Mouse (Mus musculus) stomach, embryonic 16.5 days (tissue): ENCODE data around the gene Zfp109. TPM values are rescaled to one million over a fixed set of nuclear protein-coding genes. Genes with fewer than 3 reads are reported as not detected.
A peak's percentile ranks its signal among the peaks of the same experiment; 100 is the strongest.

Experiments
- ATAC-seq: fragments of 200-750 bp; cut with Nextera tagmentation; 2 replicates; pipeline ENCODE4 v1.8.0; 2017; ENCODE audit warnings: moderate number of reproducible peaks, moderate TSS enrichment; ENCODE audit not compliant: insufficient read depth, low FRiP score
- H3K27ac ChIP-seq: fragments of 300-500 bp; sonication (generic); 2 replicates; pipeline ENCODE4 v1.5.1; 2014; ENCODE audit warnings: low read length
- H3K27me3 ChIP-seq: fragments of 300-500 bp; sonication (generic); 2 replicates; pipeline ENCODE4 v1.6.1; 2014; ENCODE audit warnings: low read length, control low read depth, mixed read lengths; ENCODE audit not compliant: control insufficient read depth, insufficient read depth
- H3K36me3 ChIP-seq: fragments of 300-500 bp; sonication (generic); 2 replicates; pipeline ENCODE4 v1.6.1; 2014; ENCODE audit warnings: low read length; ENCODE audit not compliant: control insufficient read depth, insufficient read depth
- H3K4me1 ChIP-seq: fragments of 300-500 bp; sonication (generic); 2 replicates; pipeline ENCODE4 v1.6.1; 2014; ENCODE audit warnings: low read length, control low read depth, mixed read lengths; ENCODE audit not compliant: control insufficient read depth, insufficient read depth
- H3K4me2 ChIP-seq: fragments of 300-500 bp; sonication (generic); 2 replicates; pipeline ENCODE4 v1.6.1; 2014; ENCODE audit warnings: low read depth, low read length, mixed read lengths
- H3K4me3 ChIP-seq: fragments of 300-500 bp; sonication (generic); replicated peaks from 2 replicates; pipeline ENCODE4 v1.5.1; 2014; ENCODE audit warnings: mild to moderate bottlenecking, low read length
- H3K9ac ChIP-seq: fragments of 300-500 bp; sonication (generic); 2 replicates; pipeline ENCODE4 v1.6.1; 2014; ENCODE audit warnings: low read length
- H3K9me3 ChIP-seq: fragments of 300-500 bp; sonication (generic); replicated peaks from 2 replicates; pipeline ENCODE4 v1.6.1; 2016; ENCODE audit warnings: low read length, control low read depth; ENCODE audit not compliant: control insufficient read depth
- WGBS: fragments of 180-500 bp; shearing (Covaris S2); extraction: QIAGEN DNeasy Blood & Tissue Kit; methylation state at CpG from one replicate; pipeline ENCODE4 v1.1.7; 2014; 5-methylcytosine and 5-hydroxymethylcytosine counted together
- polyA plus RNA-seq: library from polyadenylated mRNA; unstranded; fragments of >200 nt; fragmentation: Nextera tagmentation; extraction: Ambion mirVana; gene quantifications from 2 replicates; pipeline ENCODE4 v1.2.1, GENCODE M21; 2015

Gene Zfp109
- polyA plus RNA-seq, 1 experiment from 2014 or later = 5.4 TPM

- Histone ChIP-seq H3K4me2 (no peak overlapping the region), H3K27ac (no peak overlapping the region), H3K9me3 (no peaks in the 10 kb centered on the region), H3K27me3 (no peaks in the 10 kb centered on the region), H3K4me3 (no peak overlapping the region), H3K4me1 (no peaks in the 10 kb centered on the region), H3K36me3 (peaks cover 8% of the 10 kb centered on the region), H3K9ac (no peak overlapping the region)
- no peak for ATAC-seq
- WGBS = 66% methylated on average over 2 of the region's 2 CpGs
These were observed 27.1 kb downstream of the Zfp109 start for GRCm38 (mm10) chr7:24210296-24210695.

GRCm38 (mm10) chr7:24208282-24208886 lies 29.0 kb downstream of the Zfp109 start:
- Histone ChIP-seq H3K27me3 (no peaks in the 10 kb centered on the region), H3K4me2 (peak overlapping the region; percentile 67), H3K4me3 (peak overlapping the region; percentile 68), H3K27ac (no peak overlapping the region), H3K4me1 (no peaks in the 10 kb centered on the region), H3K9ac (0 out of 2 replicates have a peak overlapping the region, but pooled peaks have one; percentile 2), H3K9me3 (no peaks in the 10 kb centered on the region), H3K36me3 (peaks cover 15% of the 10 kb centered on the region)
- 58% methylated on average over 7 of the region's 7 CpGs for WGBS
- peak; percentile 47; the same call in 1 of the 2 replicates for ATAC-seq

GRCm38 (mm10) chr7:24207488-24208261 lies 29.7 kb downstream of the Zfp109 start:
- H3K4me1 ChIP-seq = no peaks in the 10 kb centered on the region
- 11% methylated on average over 24 of the region's 24 CpGs for WGBS
- peak; percentile 87 for ATAC-seq
- H3K9ac ChIP-seq = peak overlapping the region; percentile 87
- H3K27me3 ChIP-seq = no peaks in the 10 kb centered on the region
- H3K9me3 ChIP-seq = no peaks in the 10 kb centered on the region
- H3K4me2 ChIP-seq = peak overlapping the region; percentile 67
- H3K27ac ChIP-seq = peak overlapping the region; percentile 77
- peaks cover 15% of the 10 kb centered on the region for H3K36me3 ChIP-seq
- peak overlapping the region; percentile 68 for H3K4me3 ChIP-seq

- 94% methylated on average over 4 of the region's 4 CpGs for WGBS
- H3K4me2 ChIP-seq = no peak overlapping the region
These were observed 40.4 kb downstream of the Zfp109 start for GRCm38 (mm10) chr7:24196961-24197360.

GRCm38 (mm10) chr7:24193157-24193556 lies 44.2 kb downstream of the Zfp109 start:
- Histone ChIP-seq H3K9ac (no peak overlapping the region), H3K9me3 (peaks cover 5% of the 10 kb centered on the region), H3K4me2 (no peak overlapping the region), H3K36me3 (peaks cover 22% of the 10 kb centered on the region), H3K4me3 (no peak overlapping the region), H3K27me3 (no peaks in the 10 kb centered on the region), H3K4me1 (no peaks in the 10 kb centered on the region), H3K27ac (no peak overlapping the region)
- WGBS = 72% methylated on average over 3 of the region's 3 CpGs
- no peak for ATAC-seq

More at GRCm38 (mm10) chr7:24196961-24197360, 40.4 kb downstream of the Zfp109 start:
- H3K36me3 ChIP-seq = peaks cover 51% of the 10 kb centered on the region
- H3K4me1 ChIP-seq = no peaks in the 10 kb centered on the region
- H3K9ac ChIP-seq = no peak overlapping the region
- no peak overlapping the region for H3K27ac ChIP-seq
- H3K9me3 ChIP-seq = peaks cover 13% of the 10 kb centered on the region
- H3K27me3 ChIP-seq = no peaks in the 10 kb centered on the region
- no peak overlapping the region for H3K4me3 ChIP-seq
- ATAC-seq = no peak

GRCm38 (mm10) chr7:24191361-24191760 lies 46.0 kb downstream of the Zfp109 start:
- Histone ChIP-seq H3K4me2 (no peak overlapping the region), H3K4me1 (no peaks in the 10 kb centered on the region), H3K9me3 (peaks cover 5% of the 10 kb centered on the region), H3K4me3 (no peak overlapping the region), H3K27ac (no peak overlapping the region), H3K36me3 (peaks cover 9% of the 10 kb centered on the region; the same call in 1 of the 2 replicates), H3K9ac (no peak overlapping the region), H3K27me3 (no peaks in the 10 kb centered on the region)
- 68% methylated on average over 2 of the region's 2 CpGs for WGBS
- ATAC-seq = no peak

GRCm38 (mm10) chr7:24189571-24189944 lies 47.8 kb downstream of the Zfp109 start:
- no peak for ATAC-seq
- Histone ChIP-seq H3K9me3 (peaks cover 5% of the 10 kb centered on the region), H3K4me2 (no peak overlapping the region), H3K4me1 (no peaks in the 10 kb centered on the region), H3K4me3 (no peak overlapping the region), H3K27ac (no peak overlapping the region), H3K36me3 (peaks cover 9% of the 10 kb centered on the region; the same call in 1 of the 2 replicates), H3K9ac (no peak overlapping the region), H3K27me3 (no peaks in the 10 kb centered on the region)
- 69% methylated on average over 5 of the region's 5 CpGs for WGBS

GRCm38 (mm10) chr7:24188901-24189570 lies 48.3 kb downstream of the Zfp109 start:
- no peaks in the 10 kb centered on the region for H3K4me1 ChIP-seq
- WGBS = 66% methylated on average over 4 of the region's 4 CpGs
- H3K36me3 ChIP-seq = peaks cover 4% of the 10 kb centered on the region; the same call in 1 of the 2 replicates

GRCm38 (mm10) chr7:24187611-24188010 lies 49.7 kb downstream of the Zfp109 start:
- no peaks in the 10 kb centered on the region for H3K9me3 ChIP-seq
- no peaks in the 10 kb centered on the region for H3K4me1 ChIP-seq
- no peak overlapping the region for H3K4me3 ChIP-seq
- no peak overlapping the region for H3K4me2 ChIP-seq
- H3K27ac ChIP-seq = no peak overlapping the region
- ATAC-seq = no peak
- WGBS = 48% methylated on average over 1 of the region's 1 CpGs
- H3K9ac ChIP-seq = no peak overlapping the region
- no peaks in the 10 kb centered on the region for H3K27me3 ChIP-seq
- H3K36me3 ChIP-seq = no peaks in the 10 kb centered on the region

More at GRCm38 (mm10) chr7:24188901-24189570, 48.3 kb downstream of the Zfp109 start:
- no peak overlapping the region for H3K27ac ChIP-seq
- H3K4me3 ChIP-seq = no peak overlapping the region
- no peak overlapping the region for H3K9ac ChIP-seq
- no peak overlapping the region for H3K4me2 ChIP-seq
- no peaks in the 10 kb centered on the region for H3K27me3 ChIP-seq
- no peak for ATAC-seq
- H3K9me3 ChIP-seq = peaks cover 4% of the 10 kb centered on the region
